Comparison of ENCODE assay signal across 8 mouse cellular contexts in the genomic region with DNA sequence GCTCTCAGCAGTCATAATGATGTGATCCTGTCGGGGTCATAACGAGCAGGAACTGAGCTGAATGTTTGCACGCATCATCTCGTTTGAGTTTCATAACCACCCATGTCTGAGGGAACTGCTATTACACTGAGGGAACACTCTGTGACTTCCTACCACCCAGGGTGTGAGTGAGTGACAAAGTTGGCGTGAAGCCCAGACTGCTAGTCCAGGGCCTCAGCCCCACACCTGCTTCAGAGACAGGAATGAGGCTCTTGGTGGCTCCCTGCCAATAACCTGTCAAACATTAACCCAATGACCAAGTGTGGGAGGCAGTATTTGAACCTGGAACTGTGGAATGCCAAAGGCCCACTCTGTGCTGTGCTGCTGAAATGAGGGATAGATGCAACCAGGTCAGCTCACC.
DNase-seq lines count a peak whose midpoint lies in the region; ATAC-seq lines count a peak whose summit lies in the region.

No protein-coding gene starts in this region.

- no peaks in the 10 kb centered on the region for H3K36me3 ChIP-seq in hindbrain, embryonic 12.5 days
- H3K36me3 ChIP-seq in hindbrain, embryonic 11.5 days (ENCODE audit: control insufficient read depth, insufficient read depth, low read length), result no peaks in the 10 kb centered on the region
- no peaks in the 10 kb centered on the region for H3K36me3 ChIP-seq in heart, embryonic 14.5 days (ENCODE audit: control insufficient read depth, insufficient read depth, low read length)

- H3K4me3 ChIP-seq in hindbrain, embryonic 12.5 days, result no peak overlapping the region
- H3K4me3 ChIP-seq in hindbrain, embryonic 11.5 days (ENCODE audit: low read depth, low read length), result no peak overlapping the region
- H3K4me3 ChIP-seq in heart, embryonic 14.5 days (ENCODE audit: control insufficient read depth in 1 of 2, insufficient read depth in 1 of 2, low read depth in 1 of 2, low read length in 2 of 2), result no peak overlapping the region

- WGBS in hindbrain, embryonic 12.5 days, result 63% methylated on average over 5 of the region's 5 CpGs
- WGBS in hindbrain, embryonic 11.5 days, result 78% methylated on average over 5 of the region's 5 CpGs
- 27% methylated on average over 5 of the region's 5 CpGs for WGBS in heart, embryonic 14.5 days

- H3K9me3 ChIP-seq in hindbrain, embryonic 12.5 days (replicated peaks), result no peaks in the 10 kb centered on the region
- no peaks in the 10 kb centered on the region for H3K9me3 ChIP-seq in hindbrain, embryonic 11.5 days (ENCODE audit: control insufficient read depth, low read length)
- no peaks in the 10 kb centered on the region for H3K9me3 ChIP-seq in heart, embryonic 14.5 days (ENCODE audit: control insufficient read depth, low read length)

- H3K27me3 ChIP-seq in hindbrain, embryonic 12.5 days, result no peaks in the 10 kb centered on the region
- H3K27me3 ChIP-seq in hindbrain, embryonic 11.5 days (ENCODE audit: control insufficient read depth, insufficient read depth, low read length), result no peaks in the 10 kb centered on the region
- H3K27me3 ChIP-seq in heart, embryonic 14.5 days (ENCODE audit: control insufficient read depth, insufficient read depth, low read length), result no peaks in the 10 kb centered on the region

- H3K4me2 ChIP-seq in hindbrain, embryonic 12.5 days (replicated peaks), result no peak overlapping the region
- no peak overlapping the region for H3K4me2 ChIP-seq in hindbrain, embryonic 11.5 days (replicated peaks; ENCODE audit: low read depth, low read length)
- no peak overlapping the region for H3K4me2 ChIP-seq in heart, embryonic 14.5 days (ENCODE audit: low read length)

- H3K4me1 ChIP-seq in hindbrain, embryonic 12.5 days, result no peaks in the 10 kb centered on the region
- no peaks in the 10 kb centered on the region for H3K4me1 ChIP-seq in hindbrain, embryonic 11.5 days (replicated peaks; ENCODE audit: control insufficient read depth, insufficient read depth, low read length)
- H3K4me1 ChIP-seq in heart, embryonic 14.5 days (ENCODE audit: control insufficient read depth in 2 of 2, insufficient read depth in 2 of 2, low read length in 2 of 2), result peaks cover 9 to 10% of the 10 kb centered on the region in 2 experiments

- no peak overlapping the region for H3K27ac ChIP-seq in hindbrain, embryonic 12.5 days
- H3K27ac ChIP-seq in hindbrain, embryonic 11.5 days (ENCODE audit: low read depth, low read length), result no peak overlapping the region
- peak overlapping the region; percentile 27 to 75 for H3K27ac ChIP-seq in heart, embryonic 14.5 days (replicated peaks in 1 of 2; ENCODE audit: control insufficient read depth in 1 of 2, insufficient read depth in 1 of 2, low read depth in 2 of 2, low read length in 2 of 2)

- DNase-seq in hindbrain, embryonic 11.5 days (ENCODE audit: low spot score), result no peak
- peak; percentile 42 for DNase-seq in adipocyte (ENCODE audit: low spot score)
- peak; percentile 91 for DNase-seq in kidney, postnatal 10 days
- peak; percentile 78 for DNase-seq in lung, postnatal 25 days (ENCODE audit: low spot score)
- DNase-seq in embryo, embryonic 11 days, result no peak

- peak; percentile 56; the same call in 1 of the 2 replicates for ATAC-seq in hindbrain, embryonic 12.5 days (ENCODE audit: low FRiP score)
- no peak for ATAC-seq in hindbrain, embryonic 11.5 days (ENCODE audit: low FRiP score)
- ATAC-seq in heart, embryonic 14.5 days (ENCODE audit: insufficient number of reproducible peaks, insufficient read depth, low FRiP score, low read depth), result peak; percentile 93
- no peak for ATAC-seq in inflammation-experienced regulatory T-cells, adult 6 months

- H3K9ac ChIP-seq in hindbrain, embryonic 12.5 days, result no peak overlapping the region
- no peak overlapping the region for H3K9ac ChIP-seq in hindbrain, embryonic 11.5 days (ENCODE audit: low read depth, low read length)
- no peak overlapping the region for H3K9ac ChIP-seq in heart, embryonic 14.5 days (ENCODE audit: low read length)

Comparison
In these comparisons a context has a peak if more than half of its experiments do, and no peak if none do; other contexts are left out.
1. ATAC-seq: peak in hindbrain, embryonic 12.5 days (single experiment) and heart, embryonic 14.5 days (single experiment); none in hindbrain, embryonic 11.5 days (single experiment) and inflammation-experienced regulatory T-cells, adult 6 months (single experiment).
2. H3K27ac ChIP-seq: peak in heart, embryonic 14.5 days (2 of 2); none in hindbrain, embryonic 12.5 days (single experiment) and hindbrain, embryonic 11.5 days (single experiment).
3. DNase-seq: peak in adipocyte (single experiment), kidney, postnatal 10 days (single experiment) and lung, postnatal 25 days (single experiment); none in hindbrain, embryonic 11.5 days (single experiment) and embryo, embryonic 11 days (single experiment).